Mouse (Mus musculus) heart, postnatal 25 days (tissue): Measurements from ENCODE around the gene Lap3. TPM values are rescaled to one million over a fixed set of nuclear protein-coding genes. Genes with fewer than 3 reads are reported as not detected.

Experiments
- DNase-seq: peaks from one replicate; pipeline ENCODE4 v3.0.0; 2022; ENCODE audit warnings: low spot score
- intact Hi-C: fragments of 180-260 bp; cut with DNase I; formaldehyde crosslinking; loops from one replicate; pipeline ENCODE4 v1.15.1; 2025
- total RNA-seq, 2 experiments: library from RNA; stranded (reverse); gene quantifications; 2 replicates each; pipeline ENCODE4 v1.2.3; 2021

The Lap3 gene
- total RNA-seq: 10 to 100 TPM; 95.0 to 98.6 TPM

DNA sequence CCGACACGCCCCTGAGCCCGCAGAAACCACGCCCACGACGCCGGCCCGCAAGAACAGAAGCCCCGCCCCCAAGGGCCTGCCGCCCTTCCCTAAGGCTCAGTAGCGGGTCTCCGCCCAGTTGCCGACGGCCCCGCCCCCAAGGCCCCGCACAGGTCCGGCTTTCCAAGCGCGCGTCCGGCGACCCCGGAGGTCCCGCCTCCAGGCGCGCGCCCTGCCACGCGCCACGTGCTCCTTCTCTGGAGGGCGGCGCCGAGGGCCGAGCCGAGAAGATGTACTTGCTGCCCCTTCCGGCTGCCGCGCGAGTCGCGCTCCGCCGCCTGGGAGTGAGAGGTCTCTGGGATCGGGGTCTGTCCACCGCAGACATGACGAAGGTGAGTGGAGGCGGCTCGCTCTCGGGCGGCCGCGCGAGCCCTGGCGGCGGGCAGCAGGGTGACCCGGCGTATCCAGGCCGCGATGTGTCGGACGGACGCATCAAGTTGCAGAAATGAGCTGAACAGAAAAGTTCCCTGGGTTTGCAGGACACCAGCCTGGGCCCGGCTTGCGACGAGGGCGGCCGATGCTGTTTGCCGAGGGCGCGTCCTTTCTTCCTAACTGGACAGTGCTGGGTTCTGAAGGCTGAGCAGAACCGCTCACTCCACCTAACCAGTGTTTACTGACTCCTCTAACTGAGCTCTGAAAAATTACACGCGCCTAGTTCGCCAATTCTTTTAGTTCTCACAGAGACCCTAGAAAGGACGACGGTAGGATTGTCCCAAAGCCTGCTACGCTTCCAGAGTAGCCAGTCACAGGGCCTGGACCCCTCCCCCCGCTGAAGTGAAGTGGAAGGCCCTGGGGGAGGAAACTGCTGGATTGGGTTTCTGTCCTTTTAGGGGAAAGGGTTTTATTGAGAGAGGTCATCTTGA is at the start of gene Lap3:
Gene Lap3 (plus strand): TSS at position 184 of the 902 bp plus-strand sequence.
- DNase-seq: peak; percentile 98
- intact Hi-C loops: loop anchor here (2.0 to 10.0 kb wide), 4 partner anchors 27 to 361 kb away; partner anchors contain the start of genes Lcorl, Med28, Ncapg and Qdpr

DNA sequence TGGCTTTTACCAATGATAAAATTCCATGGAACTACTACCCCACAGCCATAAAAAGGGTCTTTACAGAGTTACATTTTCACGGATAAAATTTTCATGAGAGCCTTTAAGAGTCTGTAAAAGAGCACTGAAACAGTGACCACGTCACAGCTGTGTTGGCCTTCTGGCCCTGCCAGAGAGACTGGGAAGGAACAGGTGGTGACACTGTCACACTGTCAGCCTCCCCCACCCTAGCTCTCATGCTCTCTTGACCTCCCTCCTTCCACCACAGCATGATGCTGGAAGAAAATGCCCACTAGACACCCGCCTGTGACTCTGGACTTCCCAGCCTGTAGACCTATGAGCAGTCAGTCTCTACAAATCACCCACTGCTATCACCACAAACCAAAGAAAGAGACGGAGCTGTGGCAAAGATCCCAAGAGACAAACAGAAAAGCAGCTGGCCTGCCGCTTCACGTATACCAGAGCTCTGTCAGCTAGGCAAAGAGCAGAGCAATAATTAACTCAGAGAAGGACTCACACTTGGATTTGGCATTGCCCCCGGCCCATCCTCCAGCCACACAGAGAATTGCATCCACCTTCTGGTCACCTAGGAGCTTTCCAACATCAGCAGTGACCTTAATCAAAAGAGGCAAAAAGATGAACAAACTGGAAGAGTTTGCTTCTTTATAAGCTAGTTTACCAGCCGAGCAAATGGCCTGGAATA is 48.9 kb upstream of the Lap3 start:
- intact Hi-C loops: no loop called here
- DNase-seq: no peak

DNA sequence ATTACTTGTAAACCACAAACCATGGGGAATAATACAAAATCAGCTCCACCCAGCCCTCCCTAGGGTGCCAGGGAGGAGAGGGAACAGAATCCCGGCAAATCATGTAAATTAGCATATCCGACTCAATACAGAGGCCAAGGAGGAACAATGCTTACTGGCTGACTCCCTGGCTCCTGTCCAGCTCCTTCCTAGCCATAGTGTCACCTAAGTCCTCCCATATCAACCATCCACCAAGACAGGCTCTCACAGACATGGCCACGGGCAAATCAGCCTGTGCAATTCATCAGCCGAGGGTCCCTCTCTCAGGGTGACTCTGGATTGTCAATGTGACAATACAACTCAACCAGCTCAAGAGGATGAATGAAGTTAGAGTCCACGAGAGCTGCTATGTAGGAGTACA is 44.5 kb upstream of the Lap3 start:
- no peak for DNase-seq
- intact Hi-C loops: loop anchor here (5.0 kb wide), 1 partner anchor 1221 kb away; the partner anchor contains the start of gene Tapt1

DNA sequence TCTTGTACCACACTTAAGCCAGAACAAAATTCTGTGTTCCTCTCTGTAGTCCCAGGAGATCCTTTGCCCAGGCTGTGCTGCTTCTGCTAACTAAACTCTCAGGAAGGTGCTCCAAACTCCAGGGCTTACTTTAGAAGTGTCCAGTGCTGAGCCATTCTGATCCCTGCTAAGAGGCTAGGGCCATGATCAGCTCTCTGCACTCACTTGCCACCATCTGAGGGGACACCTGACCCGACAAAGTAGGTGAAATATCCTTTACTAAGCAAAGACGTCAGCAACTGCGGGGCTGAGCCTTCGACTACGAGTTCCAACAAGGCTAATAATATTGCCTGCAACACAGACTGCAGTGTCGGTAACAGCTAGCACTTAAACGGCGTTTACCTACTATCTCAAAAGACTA is 44.0 kb upstream of the Lap3 start:
- DNase-seq: no peak
- intact Hi-C loops: loop anchor here (5.0 kb wide), 1 partner anchor 1222 kb away; the partner anchor contains the start of gene Tapt1

DNA sequence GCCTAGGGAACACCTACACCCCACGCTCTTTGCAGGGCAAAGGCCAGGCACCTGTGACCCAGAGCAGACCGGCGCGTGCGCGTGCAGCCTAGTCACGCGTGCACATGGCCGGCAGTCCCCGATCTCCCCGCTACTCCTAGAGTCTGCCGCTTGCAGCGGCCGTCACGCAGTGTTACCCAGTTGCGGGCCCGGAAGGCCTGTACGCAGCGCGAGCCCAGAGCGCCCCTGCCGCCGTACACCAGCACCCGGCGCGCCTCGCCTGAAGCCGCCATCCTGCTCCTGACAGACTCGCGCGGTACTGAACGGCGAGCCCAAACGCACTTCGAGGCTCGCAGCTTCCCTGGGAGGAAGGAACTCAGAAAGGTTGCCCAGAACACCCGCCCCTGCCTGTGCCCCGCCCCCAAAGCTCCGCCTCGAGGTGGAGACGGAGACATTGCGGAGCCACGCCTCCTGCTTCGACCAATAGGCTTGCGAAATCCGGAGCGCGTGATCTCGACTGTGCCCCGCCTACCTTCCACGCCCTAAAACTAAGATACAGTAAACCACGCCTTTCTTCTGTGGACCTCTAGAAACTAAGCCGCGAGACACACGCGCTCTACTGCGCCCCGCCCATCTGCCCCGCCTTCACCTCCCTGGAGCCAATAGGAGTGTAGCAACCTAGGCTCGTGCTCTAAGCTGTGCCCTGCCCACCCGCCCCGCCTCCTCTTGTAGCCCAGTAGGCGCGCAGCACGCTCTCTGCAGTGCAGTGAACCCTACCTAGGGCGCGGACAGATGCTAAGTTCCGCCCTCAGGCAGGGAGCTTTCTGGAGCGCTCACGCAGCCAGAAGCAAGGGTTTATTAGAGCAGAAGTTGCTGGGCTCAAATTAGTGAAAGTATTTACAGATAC is 43.1 kb upstream of the Lap3 start, which contains the start of gene Qdpr:
Gene Qdpr (minus strand): TSS at position 406 of the 886 bp plus-strand sequence.
- intact Hi-C loops: loop anchor here (2.0 to 5.0 kb wide), 2 partner anchors 43 to 1223 kb away; partner anchors contain the start of genes Lap3 and Tapt1
- peak; percentile 93 for DNase-seq

DNA sequence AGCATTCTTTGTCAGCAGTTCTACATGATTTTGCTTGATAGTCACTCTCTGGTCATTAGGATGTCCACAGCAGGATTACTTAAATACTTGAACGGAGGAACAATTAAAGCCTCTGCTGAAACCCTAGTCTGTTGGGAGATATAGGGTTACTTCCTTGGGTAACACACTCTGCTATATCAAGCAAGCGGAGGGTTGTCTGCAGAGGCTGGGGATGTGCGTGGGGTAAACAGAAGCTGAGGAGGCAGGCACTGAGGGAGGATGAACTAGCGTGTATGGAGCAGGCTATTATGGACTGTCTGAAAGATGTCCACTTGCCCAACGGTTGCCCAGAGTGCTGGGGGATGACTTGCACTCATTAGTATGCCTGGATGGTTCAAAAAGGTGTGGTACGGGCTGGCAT is 39.7 kb upstream of the Lap3 start, which contains the start of gene Clrn2:
Gene Clrn2 (plus strand): TSS at position 301 of the 400 bp plus-strand sequence.
- no peak for DNase-seq
- intact Hi-C loops: no loop called here

DNA sequence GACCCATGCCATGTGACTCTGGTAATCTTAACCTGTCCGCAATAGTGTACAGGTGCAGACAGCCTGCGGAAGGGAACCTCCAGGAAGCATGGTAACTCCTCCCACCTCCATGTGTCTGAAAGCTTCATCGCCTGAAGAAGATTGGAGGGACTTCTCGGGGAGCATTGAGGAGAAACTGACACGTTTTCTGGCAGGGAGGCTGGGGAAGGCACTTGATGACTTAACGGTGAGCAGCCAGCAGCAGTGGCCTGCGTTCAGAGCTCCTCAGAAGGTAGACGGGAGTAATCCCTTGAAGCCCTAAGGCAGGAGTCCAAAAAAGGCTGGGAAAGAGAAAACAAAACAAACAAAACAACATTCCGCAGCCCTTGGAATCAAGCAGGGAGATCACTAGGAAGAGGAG is 38.7 kb upstream of the Lap3 start:
- DNase-seq: no peak
- intact Hi-C loops: no loop called here

DNA sequence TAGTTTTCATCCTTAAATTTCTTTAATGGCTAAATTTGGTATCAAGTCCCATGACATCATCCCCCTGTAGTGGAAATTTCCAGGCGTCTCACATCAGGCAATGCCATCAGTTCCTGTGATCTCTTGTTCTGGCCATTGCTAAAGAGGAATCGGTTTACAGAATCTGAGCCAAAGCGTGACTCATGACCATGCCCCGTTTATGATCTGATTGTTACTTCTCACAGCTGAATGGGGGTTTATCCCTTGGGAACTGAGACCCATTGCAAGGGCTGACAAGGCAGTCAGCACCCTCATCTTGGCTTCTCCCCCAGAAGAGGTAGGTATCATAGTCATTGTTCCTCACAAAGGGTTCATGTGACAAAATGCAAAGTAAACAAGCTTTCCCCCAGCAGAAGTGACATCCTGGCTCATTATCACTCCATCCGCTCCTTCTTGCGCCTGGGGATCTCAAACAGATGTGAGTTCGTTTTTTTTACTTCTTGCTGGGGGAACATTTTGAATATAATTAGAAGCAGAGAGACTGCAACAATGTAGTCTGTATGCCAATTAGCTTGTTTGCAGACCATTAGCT is 20.2 kb upstream of the Lap3 start:
- intact Hi-C loops: loop anchor here (5.0 kb wide), 1 partner anchor 59 kb away; no protein-coding TSS in a partner anchor
- DNase-seq: no peak

DNA sequence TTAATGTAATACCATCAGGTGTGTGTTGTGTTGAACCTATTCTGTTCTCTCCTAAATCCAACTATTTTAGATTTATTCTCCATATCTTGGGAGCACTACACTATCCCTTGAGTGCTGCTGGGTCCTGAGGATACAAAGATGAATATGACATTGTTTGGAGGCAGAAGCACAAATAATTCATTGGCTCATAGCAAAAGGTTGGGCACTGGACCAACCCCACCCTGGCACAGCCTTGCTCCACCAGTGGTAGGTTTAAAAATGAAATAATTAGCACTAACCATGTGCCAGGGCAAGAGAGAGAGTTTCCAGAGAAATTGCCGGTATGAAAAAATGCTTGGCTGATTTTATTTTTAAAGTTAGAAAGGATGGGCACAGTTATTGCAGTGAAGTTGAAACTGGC is 19.7 kb upstream of the Lap3 start:
- intact Hi-C loops: loop anchor here (5.0 kb wide), 1 partner anchor 59 kb away; no protein-coding TSS in a partner anchor
- no peak for DNase-seq

DNA sequence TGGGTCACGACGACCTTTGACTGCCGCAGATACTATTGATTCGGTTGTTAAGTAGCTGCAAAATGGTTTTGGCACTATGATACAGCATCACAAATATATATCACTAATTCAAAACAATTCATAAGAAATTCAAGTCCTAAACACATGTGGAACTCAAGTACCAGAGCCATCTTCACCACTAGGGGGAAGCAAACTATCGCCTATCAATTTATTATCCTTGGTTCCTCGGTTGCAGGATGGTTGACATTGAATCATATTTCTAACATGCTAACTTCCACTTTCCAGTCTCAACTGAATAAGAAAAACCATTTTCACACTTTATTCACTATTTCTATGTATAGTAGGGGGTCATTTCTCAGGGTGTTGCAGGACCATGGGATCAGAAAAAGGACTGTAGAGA is 19.0 kb upstream of the Lap3 start:
- intact Hi-C loops: loop anchor here (1.0 to 5.0 kb wide), 2 partner anchors 58 to 194 kb away; no protein-coding TSS in a partner anchor
- no peak for DNase-seq

DNA sequence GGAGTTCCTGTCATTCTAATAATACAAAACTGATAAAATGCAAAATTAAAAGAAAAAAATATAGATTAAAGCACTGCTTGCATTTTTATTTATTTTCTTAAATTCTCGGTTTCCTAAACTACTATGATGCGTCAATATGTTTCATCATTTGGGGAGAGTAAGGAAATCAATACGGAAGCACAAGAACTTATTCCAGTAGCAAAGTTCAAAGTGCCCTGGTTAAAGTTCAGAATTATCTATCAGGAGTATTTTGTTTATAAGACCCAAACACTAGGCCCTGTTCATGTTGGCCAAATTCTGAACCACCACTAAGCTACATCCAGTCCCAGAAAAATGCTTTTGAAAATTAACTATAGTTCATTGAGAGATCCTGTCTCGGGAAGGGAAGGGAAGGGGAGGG is 18.4 kb upstream of the Lap3 start:
- no peak for DNase-seq
- intact Hi-C loops: loop anchor here (1.0 to 5.0 kb wide), 3 partner anchors 58 to 873 kb away; no protein-coding TSS in a partner anchor

DNA sequence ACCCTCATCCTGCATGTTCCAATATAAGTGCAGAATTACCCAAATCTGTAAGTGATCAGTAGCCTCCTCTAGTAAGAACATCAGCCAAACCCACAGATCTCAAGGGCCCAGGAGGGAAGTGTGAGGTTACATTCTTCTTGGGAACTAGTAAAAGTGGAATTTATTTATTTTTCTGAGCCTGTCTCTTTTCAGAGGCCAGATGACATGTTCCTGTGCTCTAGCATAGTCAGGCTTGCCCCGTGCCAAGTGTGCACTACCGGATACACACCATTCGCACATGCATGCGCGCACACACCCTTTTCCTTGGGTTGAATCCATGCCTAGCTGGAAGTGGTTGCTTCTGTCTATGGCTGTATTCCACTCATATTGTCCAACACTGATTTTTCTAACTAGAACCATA is 17.4 kb upstream of the Lap3 start:
- no peak for DNase-seq
- intact Hi-C loops: loop anchor here (5.0 kb wide), 1 partner anchor 872 kb away; no protein-coding TSS in a partner anchor

DNA sequence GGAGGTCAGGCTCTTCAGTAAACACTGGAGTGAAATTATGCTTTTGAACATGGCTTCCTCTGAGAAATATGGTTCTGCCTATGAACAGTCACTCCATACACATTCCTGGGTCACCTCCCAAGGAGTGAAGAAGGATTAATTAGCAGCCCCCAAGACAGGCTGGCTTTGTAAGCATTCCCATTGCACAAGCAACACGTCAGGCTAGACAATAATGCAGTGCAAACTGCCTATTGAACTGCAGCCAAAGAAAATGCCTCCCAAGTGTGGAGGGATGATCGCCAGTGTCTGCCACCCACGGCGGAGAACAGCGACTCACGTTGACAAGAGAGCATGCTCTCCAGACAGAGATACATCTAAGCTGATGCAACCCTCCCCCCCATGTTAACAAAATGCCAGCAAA is 16.9 kb upstream of the Lap3 start:
- no peak for DNase-seq
- intact Hi-C loops: loop anchor here (5.0 kb wide), 1 partner anchor 871 kb away; no protein-coding TSS in a partner anchor

DNA sequence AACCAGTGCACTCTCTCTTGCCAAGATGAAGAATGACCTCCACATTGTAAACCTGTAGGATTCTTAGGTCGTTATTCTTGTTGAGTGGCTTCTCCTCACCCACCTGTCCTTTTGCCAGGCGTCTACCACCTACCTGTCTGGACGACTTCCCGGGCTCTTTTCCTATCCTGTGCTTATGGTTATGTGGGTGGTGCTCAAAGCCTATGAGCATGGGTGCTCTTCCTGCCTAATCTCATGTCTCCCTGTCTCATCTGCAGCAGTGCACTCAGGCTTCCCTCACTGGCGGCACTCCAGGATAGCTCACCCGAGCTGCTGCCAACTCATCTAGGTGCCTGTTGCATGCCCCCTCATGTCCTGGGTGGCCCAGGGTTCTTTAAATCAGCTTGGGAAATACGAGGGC is 15.6 kb upstream of the Lap3 start:
- no peak for DNase-seq
- intact Hi-C loops: loop anchor here (5.0 kb wide), 1 partner anchor 870 kb away; no protein-coding TSS in a partner anchor

DNA sequence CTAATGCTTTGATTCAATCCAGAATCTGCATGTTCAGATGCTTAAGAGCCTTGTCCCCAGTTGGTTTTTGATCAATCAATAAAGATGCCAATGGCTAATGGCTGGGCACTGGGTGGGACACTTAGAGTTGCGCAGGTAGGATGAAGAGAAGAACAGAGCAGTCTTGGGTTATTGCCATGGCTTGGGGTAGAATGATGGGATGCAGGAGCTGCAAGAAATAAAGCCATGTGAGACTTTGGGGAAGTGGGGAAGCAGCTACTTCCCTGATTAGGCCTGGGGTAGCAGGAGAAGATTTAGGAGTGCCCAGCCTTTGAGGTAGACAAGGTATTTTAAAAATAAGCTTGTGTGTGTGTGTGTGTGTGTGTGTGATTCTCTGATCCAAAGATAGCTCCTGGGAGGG is 13.1 kb upstream of the Lap3 start:
- intact Hi-C loops: no loop called here
- no peak for DNase-seq

DNA sequence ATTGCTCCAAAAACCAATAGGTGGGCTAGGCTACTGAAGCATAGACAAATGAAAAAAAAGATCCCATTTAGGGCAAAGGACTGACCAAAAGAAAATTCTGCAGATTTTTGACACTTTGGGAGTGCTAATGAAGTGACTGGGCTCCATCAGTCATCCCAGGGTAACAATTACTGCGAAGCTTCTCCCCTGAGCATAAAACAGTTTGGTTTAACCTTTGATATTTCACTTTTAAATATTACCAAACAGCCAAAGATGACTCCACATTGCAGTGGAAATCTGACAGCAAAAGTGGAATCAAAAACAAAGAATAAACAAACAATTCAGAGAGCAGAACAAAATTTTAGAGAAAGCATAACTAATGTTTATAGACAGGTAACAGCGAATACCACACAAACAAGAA is 12.0 kb upstream of the Lap3 start:
- no peak for DNase-seq
- intact Hi-C loops: no loop called here

DNA sequence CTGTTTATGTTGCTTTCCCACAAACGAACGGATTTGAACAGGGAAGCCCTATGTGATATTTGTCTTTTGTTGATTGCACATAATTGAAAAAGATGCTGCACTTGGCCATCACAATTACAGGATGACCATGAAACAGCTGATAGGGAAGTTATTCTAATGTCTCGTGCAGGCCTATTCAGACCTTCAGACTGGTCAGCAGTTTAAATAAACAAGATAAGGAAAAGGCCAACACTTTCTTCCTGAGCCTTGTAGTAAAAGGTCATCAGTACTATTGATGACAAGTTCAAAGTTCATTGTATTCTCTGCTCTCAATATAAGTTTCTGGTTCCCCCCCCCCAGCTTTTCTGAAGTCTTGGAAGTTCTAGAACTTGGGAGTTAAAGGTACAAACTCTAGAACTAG is 10.6 kb upstream of the Lap3 start:
- DNase-seq: no peak
- intact Hi-C loops: no loop called here

DNA sequence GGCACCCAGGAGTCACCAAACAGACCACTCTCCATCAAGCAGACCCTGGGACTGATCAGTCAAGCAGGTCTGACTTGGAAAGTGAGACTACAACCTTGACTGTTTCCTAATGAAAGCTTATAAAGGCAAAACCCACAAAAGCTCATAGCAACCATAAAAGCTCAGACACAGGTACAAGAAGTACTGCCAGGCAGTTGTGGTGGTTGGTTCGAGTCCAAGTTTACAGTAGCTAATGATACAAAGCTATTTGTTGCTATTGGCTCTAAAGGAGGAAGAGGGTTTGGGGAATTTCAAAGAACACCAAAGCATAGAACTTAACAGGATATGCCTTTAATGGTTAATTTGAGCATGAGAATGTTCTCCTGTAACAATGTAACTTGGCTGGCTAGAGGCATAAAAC is 9.5 kb upstream of the Lap3 start:
- intact Hi-C loops: no loop called here

DNA sequence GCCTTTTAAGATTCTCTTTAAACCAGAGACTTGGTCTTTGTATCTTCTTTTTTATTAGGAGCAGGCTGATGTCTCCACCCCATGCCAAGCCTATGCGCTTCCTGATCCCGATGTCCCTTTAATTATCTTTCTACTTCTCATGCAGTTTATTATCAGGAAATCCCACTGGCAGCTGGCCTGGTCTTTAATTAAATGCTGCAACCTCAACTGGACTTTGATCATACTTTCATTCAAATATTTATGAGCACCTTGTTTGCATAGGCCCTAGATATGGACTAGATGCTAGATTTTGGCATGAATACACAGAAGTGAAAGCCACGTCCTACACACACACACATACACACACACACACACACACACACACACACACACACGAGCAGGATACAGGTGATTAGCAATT is 1.4 kb upstream of the Lap3 start:
- intact Hi-C loops: loop anchor here (2.0 to 10.0 kb wide), 3 partner anchors 41 to 363 kb away; partner anchors contain the start of genes Lcorl, Ncapg and Qdpr
- DNase-seq: no peak

More for the DNA sequence above, 9.5 kb upstream of the Lap3 start:
- DNase-seq: no peak
